Mouse (Mus musculus): ENCODE results near the gene Cox6b2.

Cox6b2 gene

DNA sequence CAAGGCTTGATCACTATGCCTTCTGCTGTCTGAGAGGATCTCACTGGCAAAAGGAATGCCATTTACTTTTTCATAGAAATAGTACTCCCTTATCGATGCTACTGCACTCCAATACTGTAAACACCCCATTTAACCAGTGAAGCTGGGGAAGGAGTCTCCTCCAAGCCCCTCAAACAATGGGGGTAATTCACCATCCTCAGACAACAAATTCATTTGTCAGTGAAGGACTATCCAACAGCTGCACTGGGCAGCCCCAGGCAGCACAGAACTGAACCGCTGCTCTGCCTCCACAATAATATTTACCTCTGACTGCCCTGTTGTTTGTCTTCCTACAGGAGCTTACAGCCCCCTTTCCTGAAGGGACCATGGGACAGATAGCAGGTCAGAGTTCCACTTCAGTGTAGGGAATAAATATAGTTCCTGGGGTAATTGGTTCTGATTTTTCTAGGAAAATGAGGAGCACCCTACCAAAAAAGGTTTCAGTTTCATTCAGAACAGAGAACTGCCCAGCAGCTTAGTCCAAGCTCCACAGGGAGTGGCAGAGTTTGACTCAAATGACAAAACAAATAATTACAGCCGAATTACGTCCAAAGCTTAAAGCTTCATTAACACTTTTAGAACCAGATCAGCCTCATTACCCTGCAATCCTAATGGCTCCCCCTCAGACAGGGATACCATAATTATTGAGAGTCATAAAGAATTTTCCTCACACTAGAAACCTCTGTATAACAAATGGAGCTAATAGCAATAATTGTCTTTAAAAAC, 12.2 kb upstream of the Cox6b2 start:
- DNase-seq (ENCODE audit: low spot score in 2 of 2): no peak

DNA sequence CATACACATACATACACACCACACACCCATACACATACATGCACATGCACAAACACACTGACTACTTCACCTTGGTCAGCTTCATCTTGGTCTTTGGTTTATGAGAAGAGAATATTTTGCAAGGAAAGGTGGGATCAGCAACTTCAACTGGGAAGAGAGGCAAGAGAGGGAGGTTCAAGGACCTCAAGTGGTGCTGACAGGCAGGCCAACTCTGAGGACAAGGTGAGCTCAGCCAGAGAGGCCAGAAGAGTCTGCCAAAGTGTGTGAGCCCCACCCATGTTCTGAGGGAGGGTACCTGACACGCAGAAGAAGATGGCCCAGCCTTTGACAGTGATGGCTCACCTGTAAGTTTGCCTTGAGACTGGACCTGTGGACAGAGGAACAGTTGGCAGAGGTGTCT, 6.8 kb upstream of the Cox6b2 start:
- no peak for DNase-seq (ENCODE audit: low spot score in 2 of 2)

DNA sequence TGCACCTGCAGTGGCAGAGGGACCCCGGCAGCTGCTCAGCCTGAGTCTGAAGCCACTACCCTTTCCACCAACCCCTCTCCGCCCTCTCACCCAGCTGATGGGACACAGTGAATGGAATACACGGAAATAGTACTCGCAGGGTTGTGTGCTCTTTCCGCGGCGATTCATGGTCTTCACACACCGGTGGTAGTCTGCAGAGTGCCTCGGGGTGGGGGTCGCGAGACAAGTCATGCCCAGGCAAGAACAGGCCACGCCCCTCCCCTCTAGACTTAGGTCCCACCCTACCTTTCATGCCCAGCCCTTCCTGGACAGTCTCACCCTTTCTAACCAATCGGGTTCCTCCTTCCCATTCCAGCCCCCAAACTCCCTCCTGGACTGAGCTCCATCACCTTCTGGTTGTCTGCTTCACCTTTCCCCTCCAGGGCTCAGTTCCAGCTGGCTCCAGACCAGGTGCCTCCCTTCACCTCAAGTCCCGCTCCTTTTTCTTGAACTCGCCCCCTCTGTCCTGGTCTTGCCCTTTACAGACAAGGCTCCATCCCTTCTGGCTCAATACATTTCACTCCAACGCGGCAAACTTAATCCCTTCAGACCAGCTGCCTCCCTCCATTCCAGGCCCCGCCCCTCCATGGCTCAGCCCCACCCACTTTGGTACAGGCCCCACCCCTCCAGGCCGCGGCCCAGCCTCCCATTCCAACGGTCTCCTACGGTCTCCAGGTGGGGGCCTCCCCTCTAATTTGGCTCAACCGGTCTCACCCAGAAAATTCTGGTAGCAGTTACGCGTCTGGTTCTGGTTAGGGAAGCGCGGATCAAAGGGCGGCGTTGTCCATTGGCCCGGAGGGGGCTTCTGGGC, 698 bp downstream of the Cox6b2 start:
- DNase-seq (ENCODE audit: low spot score in 2 of 2): peak in 1 of 2 experiments; percentile 21

DNA sequence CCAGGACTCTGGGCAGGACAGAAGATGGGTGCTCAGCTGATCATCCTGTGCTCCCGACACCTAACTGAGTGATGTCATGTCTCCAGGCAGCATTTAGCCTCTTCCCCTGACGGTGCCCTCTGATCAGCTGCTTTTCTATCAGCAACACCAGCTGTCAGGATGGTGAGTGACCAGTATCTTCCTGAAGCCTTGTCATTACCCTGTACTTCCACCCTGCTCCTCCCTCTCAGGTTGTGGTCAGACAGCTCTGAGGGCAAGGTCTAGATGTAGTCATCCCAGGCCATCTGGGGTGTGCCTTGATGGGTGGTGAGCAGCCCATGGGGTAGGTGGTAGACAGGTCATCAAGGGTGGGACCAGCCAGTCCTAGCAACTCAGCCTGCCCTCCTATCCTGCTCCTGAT, 3.7 kb downstream of the Cox6b2 start:
- no peak for DNase-seq (ENCODE audit: low spot score in 2 of 2)

DNA sequence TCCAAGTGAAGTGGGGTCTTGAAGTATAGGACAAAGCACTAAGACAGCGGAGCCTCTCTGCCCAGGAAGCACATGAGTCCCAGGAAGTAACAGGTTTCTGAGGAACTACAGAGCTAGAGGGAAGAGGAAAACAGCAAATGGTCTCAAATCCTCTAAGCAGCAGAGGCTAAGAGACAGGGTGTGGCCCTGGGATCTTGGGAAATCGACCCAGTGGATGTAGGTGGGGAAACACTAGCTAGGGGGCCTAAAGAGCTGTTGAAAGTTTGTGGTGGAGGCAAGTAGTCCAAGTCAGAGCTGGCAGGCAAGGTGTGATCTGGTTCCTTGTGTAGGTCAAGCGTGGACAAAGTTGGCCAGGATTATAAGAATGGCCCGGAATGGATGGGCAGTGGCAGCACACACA, 4.6 kb downstream of the Cox6b2 start:
- DNase-seq (ENCODE audit: low spot score in 2 of 2): no peak

DNA sequence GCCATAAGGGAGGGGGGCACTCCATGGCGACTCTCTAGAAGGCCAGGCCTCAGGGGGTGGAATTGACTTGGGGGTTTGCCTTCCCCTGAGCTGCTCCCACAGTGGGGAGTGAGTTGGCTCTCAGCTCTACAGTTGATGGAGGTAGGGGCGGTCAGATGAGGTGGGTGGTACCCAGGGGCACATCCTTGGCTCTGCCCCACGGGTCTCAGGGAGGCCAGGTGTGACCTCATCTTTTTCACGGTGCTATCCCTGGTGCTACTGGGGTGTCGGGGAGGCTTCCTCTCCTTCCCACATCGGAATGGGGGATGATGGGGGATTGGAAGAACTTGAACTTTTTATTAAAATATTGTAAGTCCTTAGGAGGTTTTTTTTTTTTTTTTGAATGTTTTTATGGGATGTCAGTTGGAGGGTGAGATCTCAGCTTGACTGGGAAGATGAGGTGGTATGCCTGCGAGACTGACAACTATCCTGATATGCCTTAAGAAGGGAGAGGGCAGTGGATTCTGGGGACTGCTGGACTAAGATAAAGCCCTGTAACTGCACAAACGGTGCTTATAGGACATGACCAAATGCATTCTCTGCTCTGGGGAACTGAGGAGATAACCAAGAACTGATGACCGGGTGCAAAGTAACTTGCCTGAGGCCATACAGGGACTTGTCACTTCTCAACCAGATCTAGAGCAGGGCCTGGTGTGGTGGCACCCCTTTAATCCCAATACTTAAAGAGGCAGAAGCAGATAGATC, 5.6 kb downstream of the Cox6b2 start:
- DNase-seq (ENCODE audit: low spot score in 2 of 2): no peak

DNA sequence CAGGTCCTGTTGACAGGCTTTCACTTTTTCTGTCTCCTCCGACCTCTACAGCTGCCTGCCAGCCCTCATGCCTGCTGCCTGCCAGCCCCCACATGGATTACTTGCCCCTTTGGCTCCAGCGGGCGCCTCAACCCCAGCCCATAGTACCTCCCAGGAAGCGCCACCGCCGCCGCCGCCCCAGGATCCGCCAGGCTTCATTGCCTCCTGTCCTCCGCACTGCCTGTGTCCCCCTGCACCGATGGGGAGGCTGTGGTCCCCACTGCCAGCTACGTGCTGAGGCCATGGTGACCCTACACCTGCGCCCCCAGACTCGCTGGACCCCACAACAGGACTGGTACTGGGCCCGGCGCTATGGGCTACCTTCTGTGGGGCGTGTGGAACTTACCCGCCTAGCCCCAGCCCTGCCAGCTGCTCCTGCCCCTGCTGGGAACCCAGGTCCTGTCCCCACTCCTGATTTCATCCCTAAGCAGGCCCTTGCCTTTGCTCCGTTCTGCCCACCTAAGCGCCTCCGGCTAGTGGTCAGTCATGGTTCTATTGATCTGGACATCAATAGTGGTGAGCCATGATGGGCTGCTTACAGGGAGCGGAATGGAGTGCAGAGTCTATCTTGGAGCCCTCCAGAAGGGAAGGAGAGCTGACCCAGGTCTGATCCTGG, 6.4 kb downstream of the Cox6b2 start:
- DNase-seq (ENCODE audit: low spot score in 2 of 2): no peak

DNA sequence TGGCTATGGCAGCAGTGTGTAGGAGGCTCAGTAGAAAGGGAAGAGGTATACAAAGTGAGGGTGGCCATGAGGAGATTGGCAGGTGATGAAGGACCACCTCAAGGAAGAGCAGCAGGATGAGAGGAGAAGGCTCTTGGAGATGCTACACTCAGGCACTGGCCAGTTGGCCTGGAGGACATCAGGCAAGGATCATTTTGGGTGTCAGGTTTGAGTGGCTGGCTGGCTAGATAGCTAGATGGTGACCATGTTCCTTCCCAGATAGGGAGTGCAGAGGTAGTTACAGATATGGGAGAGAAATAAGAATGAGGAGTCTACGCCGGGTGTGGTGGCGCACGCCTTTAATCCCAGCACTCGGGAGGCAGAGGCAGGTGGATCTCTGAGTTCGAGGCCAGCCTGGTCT, 8.0 kb downstream of the Cox6b2 start:
- DNase-seq (ENCODE audit: low spot score in 2 of 2): no peak

DNA sequence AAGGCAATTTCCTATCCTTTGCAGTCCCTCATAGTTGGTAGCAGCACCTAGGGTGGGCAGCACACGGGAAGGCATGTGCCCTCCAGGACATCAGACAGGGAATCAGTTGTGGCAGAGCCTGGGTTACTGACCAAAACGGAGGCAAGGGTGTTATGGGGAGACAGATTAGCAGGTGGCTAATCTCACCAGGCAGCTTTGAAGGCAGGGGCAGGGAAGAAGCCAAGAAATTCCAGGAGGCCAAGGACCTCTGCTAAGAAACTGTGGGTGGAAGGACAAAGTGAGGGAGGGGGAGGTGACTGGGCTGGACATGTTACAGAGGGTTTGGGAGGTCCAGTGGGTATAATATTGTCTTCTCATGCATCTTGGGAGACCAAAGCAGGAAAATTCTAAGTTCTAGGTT, 9.5 kb downstream of the Cox6b2 start:
- no peak for DNase-seq (ENCODE audit: low spot score in 2 of 2)

DNA sequence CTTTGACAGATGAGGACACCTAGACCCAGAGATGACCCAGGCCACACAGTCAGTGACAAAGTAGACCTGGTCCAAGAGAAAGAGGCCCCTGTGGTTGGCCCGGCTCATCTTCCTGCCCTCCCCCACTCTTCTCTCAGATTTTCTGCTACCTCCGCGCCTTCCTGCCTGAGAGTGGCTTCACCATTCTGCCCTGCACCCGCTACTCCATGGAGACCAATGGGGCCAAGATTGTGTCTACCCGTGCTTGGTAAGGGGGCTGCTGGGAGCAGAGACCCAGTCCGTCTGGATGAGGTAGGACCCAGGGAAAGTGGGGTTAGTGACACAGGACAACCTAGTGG, 10.4 kb downstream of the Cox6b2 start:
- DNase-seq (ENCODE audit: low spot score in 2 of 2): no peak

DNA sequence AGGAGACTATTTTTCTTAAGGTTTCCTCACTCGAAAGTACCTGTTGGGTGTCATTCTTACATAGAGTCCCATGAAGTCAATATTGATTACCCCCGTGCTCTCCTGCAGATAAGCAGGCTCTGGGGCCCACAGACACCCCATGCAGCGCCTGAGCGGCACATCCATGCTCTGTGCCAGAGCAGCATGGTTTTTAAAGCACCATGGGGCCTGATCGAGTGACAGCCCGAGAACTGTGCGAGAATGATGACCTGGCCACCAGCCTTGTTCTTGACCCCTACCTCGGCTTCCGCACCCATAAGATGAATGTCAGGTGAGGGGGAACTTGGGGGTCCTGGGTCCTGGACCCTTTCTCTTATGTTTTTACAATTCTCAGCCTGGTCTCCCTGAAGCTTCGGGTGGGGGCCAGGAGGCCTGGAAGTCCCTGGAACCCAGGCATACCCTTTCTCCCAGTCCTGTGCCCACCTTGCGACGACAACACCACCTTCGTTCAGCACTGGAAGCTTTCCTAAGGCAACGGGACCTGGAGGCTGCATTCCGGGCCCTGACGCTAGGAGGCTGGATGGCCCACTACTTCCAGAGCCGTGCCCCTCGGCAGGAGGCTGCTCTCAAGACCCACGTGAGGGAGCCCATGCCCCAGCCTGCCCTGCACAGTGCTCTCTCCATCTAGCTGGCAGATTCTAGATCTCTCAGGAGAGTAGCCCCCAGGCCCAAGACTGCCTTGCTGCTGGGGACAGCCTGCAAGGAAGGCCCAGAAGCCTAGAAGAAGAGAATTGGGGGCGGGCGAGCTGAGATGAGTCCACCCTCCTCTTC, 11.0 kb downstream of the Cox6b2 start:
- no peak for DNase-seq (ENCODE audit: low spot score in 2 of 2)

DNA sequence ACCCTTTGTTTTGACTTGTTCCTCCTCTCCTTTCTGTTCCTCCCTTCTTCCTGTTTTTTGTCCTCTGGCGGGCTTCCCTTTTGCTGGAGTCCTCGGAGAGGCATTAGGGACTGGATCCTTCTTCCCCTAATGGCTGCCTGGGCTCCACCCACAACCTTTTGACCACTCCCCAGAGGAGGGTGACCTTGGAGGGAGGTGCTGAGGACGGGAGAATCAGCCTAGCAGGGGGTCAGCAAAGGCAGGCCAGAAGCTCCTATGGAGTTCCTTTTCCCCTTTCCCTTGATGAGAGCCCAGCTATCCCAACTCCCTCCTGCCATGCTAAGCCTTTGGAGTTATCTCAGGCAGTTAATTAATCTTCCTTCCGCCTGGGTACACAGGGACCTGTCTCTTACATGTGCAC, 11.7 kb downstream of the Cox6b2 start:
- peak; percentile 22 to 51 for DNase-seq (ENCODE audit: low spot score in 2 of 2)

DNA sequence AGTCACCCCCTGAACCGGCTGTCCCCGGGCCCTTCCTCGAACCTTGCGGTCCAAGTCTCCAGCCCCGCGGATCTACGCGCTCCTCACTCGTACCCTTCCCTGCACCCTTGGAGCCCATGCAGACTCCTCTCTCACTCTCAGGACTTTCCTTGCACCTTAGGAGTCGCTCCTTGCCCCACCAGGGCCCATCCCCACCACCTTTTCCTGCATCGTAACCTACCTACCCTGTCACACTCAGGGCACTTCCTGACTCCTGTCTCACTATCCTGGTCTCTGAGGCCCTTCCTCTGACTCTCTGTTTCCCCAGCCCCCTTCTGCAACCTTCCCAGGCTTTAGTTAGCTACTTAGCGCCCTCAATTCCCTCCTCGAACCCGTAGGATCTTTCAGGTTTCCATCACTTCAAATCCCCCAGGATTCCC, 12.6 kb downstream of the Cox6b2 start:
- no peak for DNase-seq (ENCODE audit: low spot score in 2 of 2)

DNA sequence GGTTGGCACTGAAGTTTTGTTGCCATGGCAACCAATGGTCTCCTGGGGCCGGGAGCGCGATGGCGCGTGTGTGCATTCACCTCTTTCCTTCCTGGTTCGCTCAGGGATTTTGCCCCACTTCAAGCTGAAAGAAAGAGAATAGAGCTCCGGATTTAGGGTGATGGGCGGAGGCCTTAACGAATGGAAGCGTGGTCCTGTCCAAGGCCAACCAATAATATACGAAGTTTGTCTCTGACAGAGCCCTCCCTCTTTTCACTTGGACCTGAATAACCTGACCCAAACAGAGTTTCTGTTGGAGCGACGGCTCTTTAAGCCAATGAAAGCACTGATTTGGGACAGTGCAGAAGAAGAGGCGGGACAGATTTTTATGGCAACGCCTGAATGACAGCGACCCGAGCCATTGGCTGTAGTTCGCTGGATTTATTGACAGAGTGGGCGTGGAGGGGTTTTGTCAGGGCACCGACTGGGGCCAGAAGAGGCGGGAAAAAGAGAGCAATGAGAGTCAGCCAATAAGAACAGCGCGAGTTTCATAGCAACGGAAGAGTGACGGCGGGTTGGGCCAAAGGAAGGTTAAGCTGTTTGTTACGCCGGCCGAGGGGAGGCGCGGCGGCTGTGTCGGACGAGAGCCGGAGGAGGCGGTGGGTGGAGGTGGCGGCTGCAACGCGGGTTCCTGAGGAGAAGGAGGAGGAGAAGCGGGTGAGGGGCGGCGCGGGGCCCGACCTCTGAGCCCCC, 13.2 kb downstream of the Cox6b2 start, which contains the start of gene Kmt5c:
Gene Kmt5c (plus strand): TSS at position 572 of the 732 bp plus-strand sequence.
- peak; percentile 86 to 98 for DNase-seq (ENCODE audit: low spot score in 2 of 2)

DNA sequence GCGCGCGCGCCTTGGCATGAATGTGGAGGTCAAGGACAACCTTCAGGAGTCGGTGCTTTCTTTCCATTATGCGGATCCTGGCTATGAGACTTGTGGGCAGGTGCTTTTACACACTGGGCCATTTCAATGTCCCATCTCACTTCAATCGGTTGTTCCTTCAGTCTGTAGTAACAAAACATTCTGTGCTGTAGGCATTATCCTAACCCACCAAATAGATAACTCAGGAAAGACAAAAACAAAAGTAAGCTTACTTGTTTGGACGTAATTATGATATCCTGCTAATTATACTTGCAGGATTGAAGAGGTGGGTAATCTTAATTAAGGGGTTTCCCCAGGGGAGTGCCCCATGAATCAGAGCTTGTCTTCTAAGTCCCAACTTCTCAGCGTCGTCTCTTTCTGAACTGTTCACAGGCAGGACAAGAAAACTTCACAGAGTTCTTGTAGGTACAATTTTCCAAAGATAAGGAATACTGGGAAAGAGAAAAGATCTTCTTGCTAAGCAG, 13.8 kb downstream of the Cox6b2 start:
- DNase-seq (ENCODE audit: low spot score in 2 of 2): no peak

DNA sequence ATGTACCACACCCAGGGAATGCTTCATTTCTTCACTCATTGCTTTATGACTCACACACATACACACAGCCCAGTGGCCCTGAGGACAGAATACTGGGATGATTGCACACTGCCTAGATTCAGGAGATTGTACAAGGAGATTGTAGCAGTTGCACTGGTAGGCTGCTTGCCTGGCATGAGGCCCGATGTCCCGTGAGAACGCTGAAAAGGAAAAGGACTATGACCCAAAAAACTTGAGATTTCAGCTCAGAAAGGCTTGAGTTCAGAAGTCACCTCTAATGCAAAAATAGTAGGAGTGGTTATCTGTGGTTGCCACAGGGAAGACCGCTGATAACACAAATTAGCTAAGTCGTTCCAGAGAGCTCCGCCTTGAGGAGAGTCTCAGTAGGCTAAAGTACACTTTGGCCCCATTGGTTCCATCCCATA, 19.9 kb downstream of the Cox6b2 start:
- no peak for DNase-seq (ENCODE audit: low spot score in 2 of 2)

DNA sequence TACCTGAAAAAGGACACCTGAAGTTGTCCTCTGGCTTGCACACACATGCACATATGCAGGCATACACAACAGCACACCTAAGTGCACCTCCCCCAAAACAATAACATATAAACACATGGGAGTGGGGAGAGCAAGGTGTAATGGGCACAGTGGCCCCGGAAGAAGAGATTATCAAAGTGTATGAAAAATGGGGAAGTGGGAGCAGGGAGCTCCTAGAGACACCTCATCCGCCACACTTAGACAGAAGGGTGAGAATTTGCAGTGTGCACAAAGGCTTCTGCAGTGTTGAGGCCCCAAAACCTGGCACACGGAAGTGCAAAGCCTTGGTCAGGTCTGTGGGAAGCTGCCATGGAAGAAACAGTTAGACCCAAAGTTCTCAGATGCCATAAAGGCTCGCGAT, 21.8 kb downstream of the Cox6b2 start:
- no peak for DNase-seq (ENCODE audit: low spot score in 2 of 2)

DNA sequence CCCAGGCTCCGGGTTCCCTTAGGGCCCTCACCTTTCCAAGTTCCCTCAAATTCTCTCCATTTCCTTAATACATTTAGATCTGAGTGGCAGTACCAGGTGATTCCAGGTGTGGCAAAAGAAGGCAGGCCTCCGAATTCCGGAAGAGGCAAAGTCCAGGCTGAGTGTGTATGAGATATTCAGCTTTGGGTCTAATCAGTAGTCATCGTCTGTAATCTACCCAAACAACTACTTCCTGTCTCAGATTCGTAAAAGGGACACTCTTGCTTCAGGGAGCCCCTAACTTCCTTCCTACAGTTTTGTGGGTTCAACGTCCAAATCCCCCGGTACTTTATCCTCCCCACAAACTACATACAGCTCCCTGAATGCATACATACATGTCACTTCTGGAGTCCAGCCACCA, 27.7 kb downstream of the Cox6b2 start, which contains the start of gene Tmem150b:
Gene Tmem150b (minus strand): TSS at position 81 of the 400 bp plus-strand sequence.
- DNase-seq (ENCODE audit: low spot score in 2 of 2): no peak

DNA sequence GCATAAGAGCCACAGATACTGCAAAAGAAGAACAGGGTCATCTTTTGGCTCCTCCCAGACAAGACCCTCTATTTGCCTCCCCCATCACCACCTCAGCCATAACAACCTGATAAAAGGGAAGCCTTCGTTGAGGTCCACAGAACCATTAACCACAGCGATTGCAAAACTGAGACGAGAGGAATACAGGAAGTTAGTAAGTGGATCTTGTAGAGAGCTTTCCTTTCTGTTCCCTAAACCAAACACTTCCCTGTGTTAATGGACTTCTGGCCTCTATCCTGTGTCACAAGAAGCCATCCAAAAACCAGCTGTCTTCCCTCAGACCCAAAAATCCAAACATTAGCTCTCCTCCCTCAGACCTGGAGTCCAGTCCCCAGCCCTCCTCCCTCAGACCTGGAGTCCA, 28.5 kb downstream of the Cox6b2 start:
- no peak for DNase-seq (ENCODE audit: low spot score in 2 of 2)

DNA sequence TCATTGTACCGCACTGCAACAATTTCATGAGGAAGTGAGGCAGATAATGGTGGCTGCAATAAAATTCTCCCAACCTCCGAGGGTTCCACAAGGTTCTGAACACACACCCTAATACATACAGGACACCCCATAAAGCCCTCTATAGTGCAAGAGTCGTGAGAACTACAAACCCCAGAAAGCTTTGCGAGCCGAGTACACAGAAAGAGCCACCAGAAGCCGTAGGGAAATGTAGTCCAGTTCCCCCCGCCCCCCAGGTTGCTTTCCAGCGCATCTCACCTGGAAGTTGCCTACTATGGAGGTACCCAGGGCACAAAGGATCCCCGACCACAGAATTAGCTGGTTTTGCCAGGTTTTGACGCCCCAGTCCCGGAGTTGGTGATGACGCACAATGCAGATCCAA, 29.4 kb downstream of the Cox6b2 start:
- DNase-seq (ENCODE audit: low spot score in 2 of 2): peak in 1 of 2 experiments; percentile 18
